Mouse (Mus musculus) liver, embryonic 14.5 days (tissue): ENCODE measurements around the gene Rab11fip5.

Experiments used
- CTCF ChIP-seq: IDR thresholded peaks from 2 replicates; pipeline ENCODE4 v1.5.1; 2016; ENCODE audit warnings: antibody characterized with exemption, low read depth, control low read depth
- EP300 ChIP-seq: IDR thresholded peaks from 2 replicates; pipeline ENCODE4 v1.6.1; 2016; ENCODE audit warnings: antibody characterized with exemption, low read depth

GRCm38 (mm10) chr6:85395360-85395759, 20.9 kb upstream of the Rab11fip5 start:
- 0 out of 2 replicates have a peak, but pooled peaks have one; percentile 17 for TF ChIP-seq CTCF
- TF ChIP-seq EP300: no peak
